ENCODE assay signal across 15 mouse cellular contexts in the genomic region with DNA sequence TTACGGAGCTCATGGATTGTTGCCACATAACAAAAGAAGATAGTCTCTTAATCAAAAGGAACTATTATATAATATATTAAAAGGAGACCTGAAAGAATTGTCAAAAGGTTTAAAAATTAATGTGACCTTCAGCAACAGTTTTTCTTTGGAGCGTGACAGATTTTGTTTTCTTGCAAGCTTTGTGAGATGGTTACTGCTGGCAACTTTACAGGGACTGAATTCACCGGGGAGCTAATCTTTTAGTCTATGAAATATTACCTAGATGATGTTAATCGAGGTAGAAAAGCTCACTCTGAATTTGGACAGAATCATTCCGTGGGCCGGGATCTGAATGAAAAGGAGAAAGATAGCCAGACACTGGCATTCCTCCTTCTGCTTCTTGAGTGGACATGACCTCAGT.
"Had no signal": no experiment of that assay in that cellular context is flagged by ENCODE, and none has a peak within 500 bp of the region (broad histone marks: within the 10 kb centered on the region; RNA-seq: fewer than 3 reads in every experiment).

No protein-coding gene starts in this region.

- H3K4me1 ChIP-seq: stomach, embryonic 15.5 days had no signal

- DNase-seq: retina, postnatal 1 day; right cerebral cortex, adult 18-20 months; right cerebral cortex, postnatal 14 days; right cerebral cortex, postnatal 25 days; right cerebral cortex, postnatal 4 days; spleen, adult 18-20 months; thymus, adult 18-20 months; thymus, adult 2 months; thymus, postnatal 14 days; thymus, postnatal 25 days; thymus, postnatal 36 days; thymus, postnatal 4 days had no signal

- H3K27me3 ChIP-seq: neural tube, embryonic 15.5 days; stomach, embryonic 15.5 days had no signal

- H3K9ac ChIP-seq: neural tube, embryonic 15.5 days; stomach, embryonic 15.5 days had no signal

- H3K27ac ChIP-seq: neural tube, embryonic 15.5 days; stomach, embryonic 15.5 days; stomach, postnatal 0 days had no signal

- H3K9me3 ChIP-seq: neural tube, embryonic 15.5 days; stomach, embryonic 15.5 days had no signal

- H3K4me2 ChIP-seq: neural tube, embryonic 15.5 days; stomach, embryonic 15.5 days had no signal

- H3K36me3 ChIP-seq: neural tube, embryonic 15.5 days; stomach, embryonic 15.5 days had no signal

- H3K4me3 ChIP-seq: neural tube, embryonic 15.5 days; stomach, embryonic 15.5 days had no signal
